Mouse (Mus musculus): ENCODE data around the gene Scn8a.

GRCm38 (mm10) chr15:101092121-101092828 lies 222.6 kb downstream of the Scn8a start:
- TF ChIP-seq POLR2A (IDR thresholded peaks at IDR 0.05; ENCODE audit: control insufficient read depth, extremely low read depth, insufficient read depth, low read length, poor library complexity) = no peak
- no peak for TF ChIP-seq CTCF (IDR thresholded peaks at IDR 0.05; ENCODE audit: borderline replicate concordance, control insufficient read depth, extremely low read depth, insufficient read depth, low read length, poor library complexity)
